Mouse (Mus musculus): ENCODE results near the gene Bcl9. TPM values are rescaled to one million over a fixed set of nuclear protein-coding genes. Genes with fewer than 3 reads are reported as not detected.

Gene Bcl9
- total and polyA plus RNA-seq, 3 experiments = 1.1 to 13.5 (median 3.3) TPM

GRCm38 (mm10) chr3:97265667-97266415 is 31.9 kb downstream of the Bcl9 start:
- in situ Hi-C loops (cut with MboI; ENCODE audit: low pct_ligation_motif_present, low pct_unique_long_range_greater_than_20kb, low sequenced_read_pairs) (no loop called here), dilution Hi-C loops (cut with MboI; ENCODE audit: extremely low pct_ligation_motif_present, extremely low pct_unique_long_range_greater_than_20kb, low sequenced_read_pairs) (no loop called here)
- Histone ChIP-seq H3K4me3 (replicated peaks in 1 of 3; ENCODE audit: low read depth in 2 of 3, low read length in 2 of 3, poor library complexity in 1 of 3) (no peak overlapping the region), H3K4me1 (ENCODE audit: control insufficient read depth in 1 of 2, insufficient read depth in 2 of 2) (peaks cover 0 to 25% of the 10 kb centered on the region in 2 experiments; a peak in 2 of 4 replicates), H3K79me2 (replicated peaks; ENCODE audit: control insufficient read depth, extremely low read depth, insufficient read depth, poor library complexity, severe bottlenecking) (no peaks in the 10 kb centered on the region), H3K9ac (ENCODE audit: insufficient read depth, low read depth) (no peak overlapping the region), H3K9me3 (replicated peaks; ENCODE audit: low read length) (no peaks in the 10 kb centered on the region), H3K36me3 (replicated peaks in 1 of 2; ENCODE audit: control insufficient read depth in 1 of 2, insufficient read depth in 1 of 2, low read length in 1 of 2) (no peaks in the 10 kb centered on the region), H3K4me2 (ENCODE audit: insufficient read depth, low read depth, poor library complexity, severe bottlenecking) (no peak overlapping the region), H3K27ac (ENCODE audit: insufficient read depth, low read depth) (no peak overlapping the region), H3K27me3 (replicated peaks) (no peaks in the 10 kb centered on the region)
- TF ChIP-seq UBTF (IDR thresholded peaks at IDR 0.05; ENCODE audit: low read depth, low read length) = no peak
- DNase-seq (ENCODE audit: extremely low read depth) = no peak

- Histone ChIP-seq H3K4me3 (replicated peaks in 1 of 3; ENCODE audit: low read depth in 2 of 3, low read length in 2 of 3, poor library complexity in 1 of 3) (no peak overlapping the region), H3K27ac (ENCODE audit: insufficient read depth, low read depth) (no peak overlapping the region), H3K79me2 (replicated peaks; ENCODE audit: control insufficient read depth, extremely low read depth, insufficient read depth, poor library complexity, severe bottlenecking) (no peaks in the 10 kb centered on the region), H3K9me3 (replicated peaks; ENCODE audit: low read length) (peaks cover 7% of the 10 kb centered on the region), H3K4me1 (ENCODE audit: control insufficient read depth in 1 of 2, insufficient read depth in 2 of 2) (peaks cover 0 to 14% of the 10 kb centered on the region in 2 experiments; a peak in 2 of 4 replicates), H3K9ac (ENCODE audit: insufficient read depth, low read depth) (no peak overlapping the region), H3K27me3 (replicated peaks) (no peaks in the 10 kb centered on the region), H3K36me3 (replicated peaks in 1 of 2; ENCODE audit: control insufficient read depth in 1 of 2, insufficient read depth in 1 of 2, low read length in 1 of 2) (no peaks in the 10 kb centered on the region), H3K4me2 (ENCODE audit: insufficient read depth, low read depth, poor library complexity, severe bottlenecking) (no peak overlapping the region)
- TF ChIP-seq CTCF (conservative IDR thresholded peaks at IDR 0.05 in 1 of 2, IDR thresholded peaks at IDR 0.05 in 1 of 2; ENCODE audit: low read depth in 2 of 2, low read length in 2 of 2) (0 out of 4 replicates have a peak, but pooled peaks of 1 of the 2 experiments have one; percentile 11), TCF12 (IDR thresholded peaks at IDR 0.05; ENCODE audit: low read depth, low read length) (no peak)
- dilution Hi-C loops (cut with MboI; ENCODE audit: extremely low pct_ligation_motif_present, extremely low pct_unique_long_range_greater_than_20kb, low sequenced_read_pairs) = no loop called here
- no peak for DNase-seq (ENCODE audit: extremely low read depth)
- in situ Hi-C loops (cut with MboI; ENCODE audit: low pct_ligation_motif_present, low pct_unique_long_range_greater_than_20kb, low sequenced_read_pairs) = no loop called here
Observed at GRCm38 (mm10) chr3:97262235-97262634, 35.5 kb downstream of the Bcl9 start.

- no peak for DNase-seq (ENCODE audit: extremely low read depth)
Observed at GRCm38 (mm10) chr3:97255706-97256339, 41.9 kb downstream of the Bcl9 start.

More at GRCm38 (mm10) chr3:97255706-97256339, 41.9 kb downstream of the Bcl9 start:
- TF ChIP-seq E2F4 (IDR thresholded peaks at IDR 0.05; ENCODE audit: insufficient replicate concordance, low read depth, low read length) (no peak), NELFE (IDR thresholded peaks at IDR 0.05; ENCODE audit: low read depth, low read length) (no peak), POLR2A (IDR thresholded peaks at IDR 0.05; ENCODE audit: low read depth, low read length) (no peak), RAD21 (IDR thresholded peaks at IDR 0.05; ENCODE audit: low read depth, low read length) (no peak), PAX5 (IDR thresholded peaks at IDR 0.05; ENCODE audit: low read length) (no peak), MYC (IDR thresholded peaks at IDR 0.05; ENCODE audit: low read depth, low read length) (no peak), NRF1 (IDR thresholded peaks at IDR 0.05; ENCODE audit: low read depth, low read length) (no peak), SMC3 (IDR thresholded peaks at IDR 0.05; ENCODE audit: low read depth, low read length) (no peak), JUN (IDR thresholded peaks at IDR 0.05; ENCODE audit: insufficient read depth, low read depth, low read length) (no peak), ZC3H11A (IDR thresholded peaks at IDR 0.05; ENCODE audit: low read depth, low read length) (no peak), MEF2A (IDR thresholded peaks at IDR 0.05; ENCODE audit: borderline replicate concordance, low read depth, low read length) (no peak), ETS1 (conservative IDR thresholded peaks at IDR 0.05; ENCODE audit: low read depth, low read length) (no peak)
- Histone ChIP-seq H3K9ac (ENCODE audit: insufficient read depth, low read depth) (no peak overlapping the region), H3K4me3 (replicated peaks in 1 of 3; ENCODE audit: low read depth in 2 of 3, low read length in 2 of 3, poor library complexity in 1 of 3) (no peak overlapping the region), H3K36me3 (replicated peaks in 1 of 2; ENCODE audit: control insufficient read depth in 1 of 2, insufficient read depth in 1 of 2, low read length in 1 of 2) (no peaks in the 10 kb centered on the region), H3K9me3 (replicated peaks; ENCODE audit: low read length) (peaks cover 7% of the 10 kb centered on the region), H3K27ac (ENCODE audit: insufficient read depth, low read depth) (no peak overlapping the region), H3K27me3 (replicated peaks) (no peaks in the 10 kb centered on the region), H3K79me2 (replicated peaks; ENCODE audit: control insufficient read depth, extremely low read depth, insufficient read depth, poor library complexity, severe bottlenecking) (no peaks in the 10 kb centered on the region), H3K4me1 (ENCODE audit: control insufficient read depth in 1 of 2, insufficient read depth in 2 of 2) (peaks cover 4 to 35% of the 10 kb centered on the region in 2 experiments), H3K4me2 (ENCODE audit: insufficient read depth, low read depth, poor library complexity, severe bottlenecking) (no peak overlapping the region)
- in situ Hi-C loops (cut with MboI; ENCODE audit: low pct_ligation_motif_present, low pct_unique_long_range_greater_than_20kb, low sequenced_read_pairs) = no loop called here
- dilution Hi-C loops (cut with MboI; ENCODE audit: extremely low pct_ligation_motif_present, extremely low pct_unique_long_range_greater_than_20kb, low sequenced_read_pairs) = no loop called here

Measured in CH12.LX (cell line).